In genomic region chr2:180583154-180583507, GRCm38 (mm10) we compare ENCODE assay signal across 8 mouse cellular contexts. TPM values are rescaled to one million over a fixed set of nuclear protein-coding genes. Genes with fewer than 3 reads are reported as not detected.
DNase-seq lines count a peak whose midpoint lies in the region; ATAC-seq lines count a peak whose summit lies in the region.

No protein-coding gene starts in this region.

- peaks cover 10% of the 10 kb centered on the region for H3K4me1 ChIP-seq in lung, embryonic 16.5 days (replicated peaks; ENCODE audit: control insufficient read depth, insufficient read depth, low read length)
- H3K4me1 ChIP-seq in forebrain, embryonic 10.5 days: peaks cover 35% of the 10 kb centered on the region
- peaks cover 17% of the 10 kb centered on the region for H3K4me1 ChIP-seq in kidney, embryonic 16.5 days (ENCODE audit: insufficient read depth, low read length)
- peaks cover 25% of the 10 kb centered on the region for H3K4me1 ChIP-seq in midbrain, embryonic 16.5 days (ENCODE audit: control insufficient read depth, insufficient read depth, low read length)

- no peak overlapping the region for H3K27ac ChIP-seq in lung, embryonic 16.5 days (ENCODE audit: low read length)
- H3K27ac ChIP-seq in forebrain, embryonic 10.5 days: peak overlapping the region; percentile 98
- H3K27ac ChIP-seq in kidney, embryonic 16.5 days (ENCODE audit: low read length): no peak overlapping the region; the same call in 1 of the 2 replicates
- peak overlapping the region; percentile 79; the same call in 1 of the 2 replicates for H3K27ac ChIP-seq in midbrain, embryonic 16.5 days (ENCODE audit: low read length)

- peaks cover 16% of the 10 kb centered on the region for H3K36me3 ChIP-seq in lung, embryonic 16.5 days (ENCODE audit: control insufficient read depth, insufficient read depth, low read length)
- peaks cover 37% of the 10 kb centered on the region for H3K36me3 ChIP-seq in forebrain, embryonic 10.5 days (replicated peaks)
- H3K36me3 ChIP-seq in kidney, embryonic 16.5 days (ENCODE audit: insufficient read depth, low read length): peaks cover 17% of the 10 kb centered on the region
- peaks cover 13% of the 10 kb centered on the region for H3K36me3 ChIP-seq in midbrain, embryonic 16.5 days (ENCODE audit: control insufficient read depth, insufficient read depth, low read length)

- WGBS in lung, embryonic 16.5 days: 18% methylated on average over 7 of the region's 7 CpGs
- WGBS in forebrain, embryonic 10.5 days: 34% methylated on average over 7 of the region's 7 CpGs
- WGBS in kidney, embryonic 16.5 days: 23% methylated on average over 6 of the region's 7 CpGs
- 29% methylated on average over 7 of the region's 7 CpGs for WGBS in midbrain, embryonic 16.5 days

- no peaks in the 10 kb centered on the region for H3K9me3 ChIP-seq in lung, embryonic 16.5 days (ENCODE audit: control insufficient read depth, low read length)
- H3K9me3 ChIP-seq in forebrain, embryonic 10.5 days: no peaks in the 10 kb centered on the region
- no peaks in the 10 kb centered on the region for H3K9me3 ChIP-seq in kidney, embryonic 16.5 days (ENCODE audit: low read length)
- no peaks in the 10 kb centered on the region for H3K9me3 ChIP-seq in midbrain, embryonic 16.5 days (replicated peaks; ENCODE audit: control insufficient read depth, low read length, poor library complexity, severe bottlenecking)

- peak overlapping the region; percentile 94 for H3K4me2 ChIP-seq in lung, embryonic 16.5 days (ENCODE audit: low read depth, low read length)
- H3K4me2 ChIP-seq in kidney, embryonic 16.5 days (replicated peaks; ENCODE audit: low read depth, low read length): peak overlapping the region; percentile 77
- H3K4me2 ChIP-seq in midbrain, embryonic 16.5 days (ENCODE audit: low read length): peak overlapping the region; percentile 94

- H3K27me3 ChIP-seq in lung, embryonic 16.5 days (ENCODE audit: control insufficient read depth, insufficient read depth, low read depth, low read length): no peaks in the 10 kb centered on the region; the same call in 1 of the 2 replicates
- H3K27me3 ChIP-seq in forebrain, embryonic 10.5 days (ENCODE audit: poor library complexity, severe bottlenecking): peaks cover 8% of the 10 kb centered on the region; the same call in 1 of the 2 replicates
- H3K27me3 ChIP-seq in kidney, embryonic 16.5 days (ENCODE audit: insufficient read depth, low read length): no peaks in the 10 kb centered on the region
- peaks cover 7% of the 10 kb centered on the region for H3K27me3 ChIP-seq in midbrain, embryonic 16.5 days (ENCODE audit: control insufficient read depth, insufficient read depth, low read depth, low read length)

- peak overlapping the region; percentile 84 for H3K4me3 ChIP-seq in lung, embryonic 16.5 days (ENCODE audit: low read length)
- peak overlapping the region; percentile 79 for H3K4me3 ChIP-seq in forebrain, embryonic 10.5 days
- peak overlapping the region; percentile 70 for H3K4me3 ChIP-seq in kidney, embryonic 16.5 days (ENCODE audit: low read length)
- peak overlapping the region; percentile 89 for H3K4me3 ChIP-seq in midbrain, embryonic 16.5 days (ENCODE audit: low read depth, low read length)

- peak overlapping the region; percentile 98 for H3K9ac ChIP-seq in lung, embryonic 16.5 days (ENCODE audit: low read length)
- H3K9ac ChIP-seq in kidney, embryonic 16.5 days (replicated peaks; ENCODE audit: low read length): peak overlapping the region; percentile 97
- peak overlapping the region; percentile 96 for H3K9ac ChIP-seq in midbrain, embryonic 16.5 days (ENCODE audit: low read depth, low read length)

- ATAC-seq in lung, embryonic 16.5 days (ENCODE audit: low read depth): no peak; the same call in 1 of the 2 replicates
- no peak for ATAC-seq in kidney, embryonic 16.5 days (ENCODE audit: low FRiP score, low TSS enrichment)
- peak; percentile 31 for ATAC-seq in midbrain, embryonic 16.5 days

- DNase-seq in lung, postnatal 14 days: no peak
- no peak for DNase-seq in forebrain, embryonic 10.5 days (ENCODE audit: extremely low spot score, low spot score)
- DNase-seq in embryo, embryonic 10.5 days (ENCODE audit: low spot score): no peak
- no peak for DNase-seq in urinary bladder, postnatal 4 days (ENCODE audit: low spot score in 2 of 2)
- no peak for DNase-seq in layer of hippocampus, adult 9-11 months

RNA-seq across cellular contexts. Expression of gene Mrgbp, which starts 2.0 kb away (rescaled TPM):
- 27.4 and 28.7 TPM in 2 replicates for polyA plus RNA-seq in lung, embryonic 16.5 days (2015; fragmentation: Nextera tagmentation; extraction: Ambion mirVana)
- polyA plus RNA-seq in forebrain, embryonic 10.5 days (2016; fragmentation: Nextera tagmentation; extraction: Ambion mirVana): 41.1 and 44.3 TPM in 2 replicates
- 43.7 and 43.9 TPM in 2 replicates for polyA plus RNA-seq in kidney, embryonic 16.5 days (2015; fragmentation: Nextera tagmentation; extraction: Ambion mirVana)
- 40.2 and 44.8 TPM in 2 replicates for polyA plus RNA-seq in midbrain, embryonic 16.5 days (2015; fragmentation: Nextera tagmentation; extraction: Ambion mirVana)

RNA-seq across cellular contexts. Expression of gene Ogfr, which starts 5.9 kb away (rescaled TPM):
- 46.9 and 51.8 TPM in 2 replicates for polyA plus RNA-seq in lung, embryonic 16.5 days (2015; fragmentation: Nextera tagmentation; extraction: Ambion mirVana)
- 103 and 104 TPM in 2 replicates for polyA plus RNA-seq in forebrain, embryonic 10.5 days (2016; fragmentation: Nextera tagmentation; extraction: Ambion mirVana)
- 67.3 and 69.3 TPM in 2 replicates for polyA plus RNA-seq in kidney, embryonic 16.5 days (2015; fragmentation: Nextera tagmentation; extraction: Ambion mirVana)
- polyA plus RNA-seq in midbrain, embryonic 16.5 days (2015; fragmentation: Nextera tagmentation; extraction: Ambion mirVana): 81.2 and 85.8 TPM in 2 replicates

RNA-seq across cellular contexts. Expression of gene Col9a3, which starts 14.5 kb away (rescaled TPM):
- 36.9 and 38.3 TPM in 2 replicates for polyA plus RNA-seq in lung, embryonic 16.5 days (2015; fragmentation: Nextera tagmentation; extraction: Ambion mirVana)
- 3.6 and 3.7 TPM in 2 replicates for polyA plus RNA-seq in forebrain, embryonic 10.5 days (2016; fragmentation: Nextera tagmentation; extraction: Ambion mirVana)
- 9.5 and 9.8 TPM in 2 replicates for polyA plus RNA-seq in kidney, embryonic 16.5 days (2015; fragmentation: Nextera tagmentation; extraction: Ambion mirVana)
- 40.4 and 43.2 TPM in 2 replicates for polyA plus RNA-seq in midbrain, embryonic 16.5 days (2015; fragmentation: Nextera tagmentation; extraction: Ambion mirVana)

RNA-seq across cellular contexts. Expression of gene Tcfl5, which starts 59.4 kb away (rescaled TPM):
- 0.15 TPM in 1 of 2 replicates, not detected in the other for polyA plus RNA-seq in lung, embryonic 16.5 days (2015; fragmentation: Nextera tagmentation; extraction: Ambion mirVana)
- 0.20 and 0.30 TPM in 2 replicates for polyA plus RNA-seq in forebrain, embryonic 10.5 days (2016; fragmentation: Nextera tagmentation; extraction: Ambion mirVana)
- 0.09 and 0.15 TPM in 2 replicates for polyA plus RNA-seq in kidney, embryonic 16.5 days (2015; fragmentation: Nextera tagmentation; extraction: Ambion mirVana)
- polyA plus RNA-seq in midbrain, embryonic 16.5 days (2015; fragmentation: Nextera tagmentation; extraction: Ambion mirVana): 0.42 and 0.55 TPM in 2 replicates

Comparison
In these comparisons a context has a peak if more than half of its experiments do, and no peak if none do; other contexts are left out.
1. H3K27ac ChIP-seq: peak in forebrain, embryonic 10.5 days (single experiment) and midbrain, embryonic 16.5 days (single experiment); none in lung, embryonic 16.5 days (single experiment) and kidney, embryonic 16.5 days (single experiment).
2. Peak in every context shown above with its lines, with median percentiles within 50 percentile points of each other: H3K4me2 ChIP-seq, H3K4me3 ChIP-seq and H3K9ac ChIP-seq.